Mouse (Mus musculus): ENCODE measurements around the gene Tom1l2.

GRCm38 (mm10) chr11:60297772-60298171 lies 54.9 kb downstream of the Tom1l2 start:
- TF ChIP-seq CTCF (IDR thresholded peaks at IDR 0.05; ENCODE audit: low read depth) (no peak), EP300 (IDR thresholded peaks at IDR 0.05; ENCODE audit: low read depth) (no peak)
